Mouse (Mus musculus): ENCODE results near the gene Ccdc80.

Gene Ccdc80

GRCm38 (mm10) chr16:45118760-45119159 lies 25.6 kb downstream of the Ccdc80 start:
- DNase-seq = no peak

GRCm38 (mm10) chr16:45120844-45121425 lies 27.7 kb downstream of the Ccdc80 start:
- peak; percentile 63 for DNase-seq

GRCm38 (mm10) chr16:45122571-45122970 lies 29.4 kb downstream of the Ccdc80 start:
- DNase-seq = no peak

- no peak for DNase-seq
Measured at GRCm38 (mm10) chr16:45124230-45125203, 31.3 kb downstream of the Ccdc80 start.

- DNase-seq = no peak
Measured at GRCm38 (mm10) chr16:45127936-45128710, 34.9 kb downstream of the Ccdc80 start.

GRCm38 (mm10) chr16:45141711-45142110 lies 48.5 kb downstream of the Ccdc80 start:
- DNase-seq = no peak

GRCm38 (mm10) chr16:45142565-45142964 lies 49.4 kb downstream of the Ccdc80 start:
- DNase-seq = no peak

GRCm38 (mm10) chr16:45145119-45145518 lies 51.9 kb downstream of the Ccdc80 start:
- no peak for DNase-seq

- no peak for DNase-seq
Measured at GRCm38 (mm10) chr16:45148488-45149082, 55.4 kb downstream of the Ccdc80 start.

GRCm38 (mm10) chr16:45154741-45155250 lies 61.6 kb downstream of the Ccdc80 start:
- DNase-seq = no peak

- peak; percentile 87 for DNase-seq
Measured at GRCm38 (mm10) chr16:45158136-45158521, 64.9 kb downstream of the Ccdc80 start.

GRCm38 (mm10) chr16:45158522-45159388 lies 65.6 kb downstream of the Ccdc80 start, which contains the start of the genes Slc35a5 and Atg3:
TSS of gene Slc35a5 (minus strand) at chr16:45158706.
TSS of gene Atg3 (plus strand) at chr16:45158785.
- peak; percentile 96 for DNase-seq

GRCm38 (mm10) chr16:45159389-45159716 lies 66.2 kb downstream of the Ccdc80 start:
- no peak for DNase-seq

Data from cerebellum, adult 11-12 months (tissue).